18 mouse cellular contexts compared by ENCODE assay signal in the genomic region with DNA sequence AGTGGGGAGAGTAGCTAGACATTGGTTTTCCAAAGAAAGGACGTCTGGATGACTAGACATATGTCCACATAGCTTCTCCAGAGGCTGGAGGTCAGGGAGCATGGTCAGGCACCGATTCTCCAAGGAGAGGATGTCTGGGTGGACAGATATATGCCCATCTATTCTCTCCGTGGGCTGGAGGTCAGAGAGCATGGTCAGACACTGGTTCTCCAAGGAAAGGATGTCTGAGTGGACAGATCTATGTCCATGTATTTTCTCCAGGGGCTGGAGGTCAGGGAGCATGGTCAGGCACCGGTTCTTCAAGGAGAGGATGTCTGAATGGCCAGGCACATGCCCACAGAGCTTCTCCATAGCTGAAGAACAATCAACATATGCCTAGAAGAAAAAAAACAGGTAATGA. TPM values are rescaled to one million over a fixed set of nuclear protein-coding genes. Genes with fewer than 3 reads are reported as not detected.
"Had no signal": no experiment of that assay in that cellular context is flagged by ENCODE, and none has a peak within 500 bp of the region (broad histone marks: within the 10 kb centered on the region; RNA-seq: fewer than 3 reads in every experiment).

No protein-coding gene starts in this region.

- H3K4me1 ChIP-seq: neural tube, embryonic 12.5 days had no signal

- ATAC-seq: liver, postnatal 0 days; lung, postnatal 0 days; midbrain, embryonic 13.5 days; midbrain, embryonic 15.5 days had no signal

- H3K36me3 ChIP-seq: liver, embryonic 15.5 days; midbrain, embryonic 13.5 days; midbrain, embryonic 15.5 days; neural tube, embryonic 12.5 days had no signal

- DNase-seq: liver, postnatal 0 days; lung, adult 2 months; lung, postnatal 4 days; right cerebral cortex, postnatal 14 days; spleen, adult 18-20 months; thymus, adult 18-20 months; thymus, postnatal 14 days; thymus, postnatal 36 days had no signal

- H3K27me3 ChIP-seq: liver, embryonic 15.5 days; lung, embryonic 15.5 days; megakaryocyte, embryonic 14.5 days; midbrain, embryonic 13.5 days; midbrain, embryonic 15.5 days; neural tube, embryonic 12.5 days had no signal

- H3K4me3 ChIP-seq: liver, embryonic 15.5 days; lung, embryonic 15.5 days; megakaryocyte, embryonic 14.5 days; midbrain, embryonic 13.5 days; midbrain, embryonic 15.5 days; neural tube, embryonic 12.5 days had no signal

- H3K9me3 ChIP-seq: liver, embryonic 15.5 days; lung, embryonic 15.5 days; megakaryocyte, embryonic 14.5 days; midbrain, embryonic 13.5 days; midbrain, embryonic 15.5 days; neural tube, embryonic 12.5 days had no signal

- H3K4me2 ChIP-seq: liver, embryonic 15.5 days; lung, embryonic 15.5 days; midbrain, embryonic 11.5 days; midbrain, embryonic 13.5 days; midbrain, embryonic 15.5 days; neural tube, embryonic 12.5 days had no signal

- H3K27ac ChIP-seq: liver, embryonic 15.5 days; lung, embryonic 15.5 days; midbrain, embryonic 13.5 days; midbrain, embryonic 15.5 days; neural tube, embryonic 12.5 days had no signal

- H3K9ac ChIP-seq: liver, embryonic 15.5 days; liver, postnatal 0 days; lung, embryonic 15.5 days; midbrain, embryonic 13.5 days; midbrain, embryonic 15.5 days; neural tube, embryonic 12.5 days had no signal

RNA-seq across cellular contexts. Expression of a gene that starts 29.1 kb away (rescaled TPM):
- total RNA-seq: monocyte, adult 5-6 weeks; neutrophil, adult 5-6 weeks had no signal
